Mouse (Mus musculus) embryonic fibroblast, embryonic 13.5 days (primary cell): Measurements from ENCODE around the gene Ntmt1.

Experiments used
- CTCF ChIP-seq: IDR thresholded peaks from 2 replicates; pipeline ENCODE4 v1.5.1; 2011; ENCODE audit warnings: mild to moderate bottlenecking, control low read depth, low read length, moderate library complexity, borderline replicate concordance; ENCODE audit not compliant: insufficient read depth
- POLR2A ChIP-seq: IDR thresholded peaks from 2 replicates; pipeline ENCODE4 v1.6.1; 2011; ENCODE audit warnings: low read depth, mild to moderate bottlenecking, control low read depth, low read length, moderate library complexity

DNA sequence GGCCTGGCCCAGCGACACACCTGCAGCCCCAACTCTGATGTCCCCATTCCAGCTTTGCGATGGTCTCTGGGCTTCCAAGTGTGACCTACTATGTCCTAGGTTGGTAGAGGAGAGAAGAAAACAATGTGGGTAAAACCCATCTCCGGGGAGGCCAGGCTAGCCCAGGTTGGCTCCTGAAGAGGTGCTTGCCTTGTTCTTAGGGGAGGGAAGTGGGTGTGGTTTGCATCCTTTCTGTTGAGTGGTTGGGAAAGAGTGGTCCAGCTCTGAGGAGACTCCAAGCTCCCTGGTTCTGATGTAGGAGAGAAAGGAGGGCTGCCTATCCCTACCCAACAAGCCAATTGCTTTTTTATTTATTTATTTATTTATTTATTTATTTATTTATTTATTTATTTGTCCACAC, 57.8 kb downstream of the Ntmt1 start:
- TF ChIP-seq CTCF (no peak), POLR2A (no peak)
